ENCODE assay signal across 14 mouse cellular contexts in genomic region chr1:57875109-57875508, GRCm38 (mm10).
DNase-seq lines count a peak whose midpoint lies in the region; ATAC-seq lines count a peak whose summit lies in the region.
"Had no signal": no experiment of that assay in that cellular context is flagged by ENCODE, and none has a peak within 500 bp of the region (broad histone marks: within the 10 kb centered on the region; RNA-seq: fewer than 3 reads in every experiment).

No protein-coding gene starts in this region.

- peak; percentile 48 for ATAC-seq in midbrain, embryonic 13.5 days
- peak; percentile 58 for ATAC-seq in forebrain, embryonic 15.5 days (replicated peaks)
- peak; percentile 44 for ATAC-seq in hindbrain, embryonic 16.5 days
- ATAC-seq in kidney, embryonic 14.5 days (ENCODE audit: low FRiP score, low TSS enrichment) = no peak
- no peak for ATAC-seq in heart, embryonic 12.5 days (ENCODE audit: insufficient number of reproducible peaks, low FRiP score)

- no peak overlapping the region for H3K9ac ChIP-seq in midbrain, embryonic 13.5 days (replicated peaks)
- H3K9ac ChIP-seq in forebrain, embryonic 15.5 days (replicated peaks) = no peak overlapping the region
- no peak overlapping the region for H3K9ac ChIP-seq in hindbrain, embryonic 16.5 days (ENCODE audit: low read depth, low read length)
- H3K9ac ChIP-seq in kidney, embryonic 14.5 days (ENCODE audit: low read depth, low read length) = no peak overlapping the region
- no peak overlapping the region for H3K9ac ChIP-seq in heart, embryonic 12.5 days
- H3K9ac ChIP-seq: heart, embryonic 15.5 days; limb, embryonic 12.5 days; liver, embryonic 14.5 days had no signal

- no peak for DNase-seq in midbrain, embryonic 10.5 days (ENCODE audit: low spot score)
- no peak for DNase-seq in ovary, postnatal 36 days (ENCODE audit: low spot score)
- DNase-seq: cerebellum, adult 11 months; kidney, adult 9 months; lung, postnatal 10 days; thymus, postnatal 4 days had no signal

- H3K4me1 ChIP-seq in midbrain, embryonic 13.5 days (replicated peaks) = peaks cover 56% of the 10 kb centered on the region
- H3K4me1 ChIP-seq in midbrain, embryonic 10.5 days = peaks cover 53% of the 10 kb centered on the region
- peaks cover 29% of the 10 kb centered on the region for H3K4me1 ChIP-seq in forebrain, embryonic 15.5 days
- H3K4me1 ChIP-seq in hindbrain, embryonic 16.5 days (ENCODE audit: control insufficient read depth, insufficient read depth, low read depth, low read length) = peaks cover 17% of the 10 kb centered on the region
- H3K4me1 ChIP-seq in kidney, embryonic 14.5 days (ENCODE audit: control insufficient read depth, insufficient read depth, low read length) = no peaks in the 10 kb centered on the region
- no peaks in the 10 kb centered on the region for H3K4me1 ChIP-seq in heart, embryonic 12.5 days (replicated peaks)
- H3K4me1 ChIP-seq: heart, embryonic 15.5 days had no signal

- no peaks in the 10 kb centered on the region for H3K36me3 ChIP-seq in midbrain, embryonic 13.5 days
- H3K36me3 ChIP-seq in midbrain, embryonic 10.5 days = no peaks in the 10 kb centered on the region
- no peaks in the 10 kb centered on the region for H3K36me3 ChIP-seq in forebrain, embryonic 15.5 days
- no peaks in the 10 kb centered on the region for H3K36me3 ChIP-seq in hindbrain, embryonic 16.5 days (ENCODE audit: control insufficient read depth, insufficient read depth, low read length)
- no peaks in the 10 kb centered on the region for H3K36me3 ChIP-seq in kidney, embryonic 14.5 days (ENCODE audit: control insufficient read depth, insufficient read depth, low read length)
- H3K36me3 ChIP-seq in heart, embryonic 12.5 days = no peaks in the 10 kb centered on the region
- H3K36me3 ChIP-seq: heart, embryonic 15.5 days; limb, embryonic 12.5 days had no signal

- no peak overlapping the region for H3K4me3 ChIP-seq in midbrain, embryonic 13.5 days (replicated peaks)
- H3K4me3 ChIP-seq in midbrain, embryonic 10.5 days = no peak overlapping the region
- H3K4me3 ChIP-seq in forebrain, embryonic 15.5 days = no peak overlapping the region
- no peak overlapping the region for H3K4me3 ChIP-seq in hindbrain, embryonic 16.5 days (ENCODE audit: low read length)
- H3K4me3 ChIP-seq in kidney, embryonic 14.5 days (ENCODE audit: low read length) = no peak overlapping the region
- H3K4me3 ChIP-seq in heart, embryonic 12.5 days = no peak overlapping the region
- H3K4me3 ChIP-seq: heart, embryonic 15.5 days; limb, embryonic 12.5 days had no signal

- no peaks in the 10 kb centered on the region for H3K9me3 ChIP-seq in midbrain, embryonic 13.5 days
- H3K9me3 ChIP-seq in midbrain, embryonic 10.5 days (replicated peaks) = no peaks in the 10 kb centered on the region
- no peaks in the 10 kb centered on the region for H3K9me3 ChIP-seq in forebrain, embryonic 15.5 days
- no peaks in the 10 kb centered on the region for H3K9me3 ChIP-seq in hindbrain, embryonic 16.5 days (ENCODE audit: control insufficient read depth, low read length)
- no peaks in the 10 kb centered on the region for H3K9me3 ChIP-seq in kidney, embryonic 14.5 days (ENCODE audit: control insufficient read depth, low read length)
- H3K9me3 ChIP-seq in heart, embryonic 12.5 days (replicated peaks) = no peaks in the 10 kb centered on the region
- H3K9me3 ChIP-seq: heart, embryonic 15.5 days; limb, embryonic 12.5 days had no signal

- WGBS in midbrain, embryonic 13.5 days = 56% methylated on average over 6 of the region's 6 CpGs
- 83% methylated on average over 6 of the region's 6 CpGs for WGBS in midbrain, embryonic 10.5 days
- WGBS in forebrain, embryonic 15.5 days = 36% methylated on average over 6 of the region's 6 CpGs
- 41% methylated on average over 6 of the region's 6 CpGs for WGBS in hindbrain, embryonic 16.5 days
- 84% methylated on average over 6 of the region's 6 CpGs for WGBS in kidney, embryonic 14.5 days
- WGBS in heart, embryonic 12.5 days = 56% methylated on average over 6 of the region's 6 CpGs

- H3K27me3 ChIP-seq in midbrain, embryonic 13.5 days = no peaks in the 10 kb centered on the region
- peaks cover 8% of the 10 kb centered on the region for H3K27me3 ChIP-seq in midbrain, embryonic 10.5 days (ENCODE audit: low read depth, poor library complexity, severe bottlenecking)
- H3K27me3 ChIP-seq in forebrain, embryonic 15.5 days = no peaks in the 10 kb centered on the region
- H3K27me3 ChIP-seq in hindbrain, embryonic 16.5 days (replicated peaks; ENCODE audit: control insufficient read depth, insufficient read depth, low read length) = no peaks in the 10 kb centered on the region
- H3K27me3 ChIP-seq in kidney, embryonic 14.5 days (ENCODE audit: control insufficient read depth, insufficient read depth, low read length) = no peaks in the 10 kb centered on the region
- no peaks in the 10 kb centered on the region for H3K27me3 ChIP-seq in heart, embryonic 12.5 days (replicated peaks)
- H3K27me3 ChIP-seq: heart, embryonic 15.5 days; limb, embryonic 12.5 days had no signal

- H3K4me2 ChIP-seq in midbrain, embryonic 13.5 days (replicated peaks) = peak overlapping the region; percentile 27
- H3K4me2 ChIP-seq in forebrain, embryonic 15.5 days (replicated peaks) = peak overlapping the region; percentile 10; the same call in 1 of the 2 replicates
- peak overlapping the region; percentile 1; the same call in 1 of the 2 replicates for H3K4me2 ChIP-seq in hindbrain, embryonic 16.5 days (ENCODE audit: low read length)
- no peak overlapping the region for H3K4me2 ChIP-seq in kidney, embryonic 14.5 days (replicated peaks; ENCODE audit: low read depth, low read length)
- H3K4me2 ChIP-seq in heart, embryonic 12.5 days = no peak overlapping the region
- H3K4me2 ChIP-seq: heart, embryonic 15.5 days; limb, embryonic 12.5 days had no signal

- peak overlapping the region; percentile 86 for H3K27ac ChIP-seq in midbrain, embryonic 13.5 days
- no peak overlapping the region for H3K27ac ChIP-seq in midbrain, embryonic 10.5 days (replicated peaks)
- peak overlapping the region; percentile 80 for H3K27ac ChIP-seq in forebrain, embryonic 15.5 days (replicated peaks)
- H3K27ac ChIP-seq in hindbrain, embryonic 16.5 days (ENCODE audit: low read depth, low read length) = peak overlapping the region; percentile 65
- no peak overlapping the region for H3K27ac ChIP-seq in kidney, embryonic 14.5 days (ENCODE audit: low read depth, low read length)
- H3K27ac ChIP-seq in heart, embryonic 12.5 days (ENCODE audit: poor library complexity, severe bottlenecking) = no peak overlapping the region
- H3K27ac ChIP-seq: heart, embryonic 15.5 days; liver, embryonic 14.5 days had no signal

Comparison
In these comparisons a context has a peak if more than half of its experiments do, and no peak if none do; other contexts are left out.
1. H3K27ac ChIP-seq: peak in midbrain, embryonic 13.5 days (single experiment), forebrain, embryonic 15.5 days (single experiment) and hindbrain, embryonic 16.5 days (single experiment); none in midbrain, embryonic 10.5 days (single experiment), kidney, embryonic 14.5 days (single experiment) and heart, embryonic 12.5 days (single experiment).
2. ATAC-seq: peak in midbrain, embryonic 13.5 days (single experiment), forebrain, embryonic 15.5 days (single experiment) and hindbrain, embryonic 16.5 days (single experiment); none in kidney, embryonic 14.5 days (single experiment) and heart, embryonic 12.5 days (single experiment).
3. H3K4me2 ChIP-seq: peak in midbrain, embryonic 13.5 days (single experiment), forebrain, embryonic 15.5 days (single experiment) and hindbrain, embryonic 16.5 days (single experiment); none in kidney, embryonic 14.5 days (single experiment) and heart, embryonic 12.5 days (single experiment).